ENCODE assay signal across 35 mouse cellular contexts in genomic region chr12:95522052-95522451, GRCm38 (mm10).
"Had no signal": no experiment of that assay in that cellular context is flagged by ENCODE, and none has a peak within 500 bp of the region (broad histone marks: within the 10 kb centered on the region; RNA-seq: fewer than 3 reads in every experiment).

No protein-coding gene starts in this region.

- H3K27ac ChIP-seq: heart, embryonic 10.5 days; heart, embryonic 13.5 days; heart, embryonic 15.5 days; hindbrain, embryonic 10.5 days; hindbrain, embryonic 12.5 days; hindbrain, embryonic 13.5 days; hindbrain, embryonic 14.5 days; hindbrain, embryonic 15.5 days; hindbrain, postnatal 0 days; intestine, embryonic 15.5 days; kidney, embryonic 15.5 days; kidney, postnatal 0 days; layer of hippocampus, adult 2 months had no signal

- DNase-seq: heart, postnatal 10 days; heart, postnatal 14 days; heart, postnatal 36 days; heart, postnatal 4 days; kidney, adult 11 months; kidney, adult 18-20 months; kidney, adult 2 months; kidney, adult 8-10 months; kidney, adult 9 months; kidney, postnatal 10 days; kidney, postnatal 14 days; kidney, postnatal 25 days; kidney, postnatal 36 days; kidney, postnatal 4 days; layer of hippocampus, adult 9-11 months; layer of hippocampus, postnatal 36 days had no signal

- H3K4me3 ChIP-seq: heart, embryonic 10.5 days; heart, embryonic 12.5 days; heart, embryonic 13.5 days; heart, embryonic 15.5 days; hindbrain, embryonic 10.5 days; hindbrain, embryonic 12.5 days; hindbrain, embryonic 13.5 days; hindbrain, embryonic 15.5 days; intestine, embryonic 15.5 days; kidney, embryonic 15.5 days; layer of hippocampus, adult 2 months had no signal

- H3K36me3 ChIP-seq: heart, embryonic 10.5 days; heart, embryonic 12.5 days; heart, embryonic 13.5 days; heart, embryonic 15.5 days; hindbrain, embryonic 10.5 days; hindbrain, embryonic 12.5 days; hindbrain, embryonic 13.5 days; hindbrain, embryonic 15.5 days; intestine, embryonic 15.5 days; kidney, embryonic 15.5 days had no signal

- H3K4me2 ChIP-seq: heart, embryonic 11.5 days; heart, embryonic 12.5 days; heart, embryonic 13.5 days; heart, embryonic 15.5 days; hindbrain, embryonic 12.5 days; hindbrain, embryonic 13.5 days; hindbrain, embryonic 14.5 days; hindbrain, embryonic 15.5 days; intestine, embryonic 15.5 days; kidney, embryonic 15.5 days had no signal

- H3K9ac ChIP-seq: heart, embryonic 12.5 days; heart, embryonic 13.5 days; heart, embryonic 15.5 days; hindbrain, embryonic 12.5 days; hindbrain, embryonic 13.5 days; hindbrain, embryonic 14.5 days; hindbrain, embryonic 15.5 days; intestine, embryonic 15.5 days; kidney, embryonic 15.5 days had no signal

- H3K9me3 ChIP-seq: heart, embryonic 10.5 days; heart, embryonic 12.5 days; heart, embryonic 13.5 days; heart, embryonic 15.5 days; hindbrain, embryonic 10.5 days; hindbrain, embryonic 12.5 days; hindbrain, embryonic 13.5 days; hindbrain, embryonic 15.5 days; intestine, embryonic 15.5 days; kidney, embryonic 15.5 days had no signal

- H3K27me3 ChIP-seq: heart, embryonic 12.5 days; heart, embryonic 13.5 days; heart, embryonic 15.5 days; hindbrain, embryonic 12.5 days; hindbrain, embryonic 13.5 days; hindbrain, embryonic 15.5 days; intestine, embryonic 15.5 days; kidney, embryonic 15.5 days had no signal

- ATAC-seq: hindbrain, embryonic 16.5 days; hindbrain, postnatal 0 days; inflammation-experienced regulatory T-cells, adult 6 months; intestine, embryonic 15.5 days; intestine, embryonic 16.5 days; intestine, postnatal 0 days had no signal

- H3K4me1 ChIP-seq: heart, embryonic 10.5 days; heart, embryonic 12.5 days; heart, embryonic 13.5 days; heart, embryonic 15.5 days; hindbrain, embryonic 10.5 days; hindbrain, embryonic 12.5 days; hindbrain, embryonic 13.5 days; hindbrain, embryonic 15.5 days; intestine, embryonic 15.5 days; kidney, embryonic 15.5 days had no signal
